Comparison of ENCODE assay signal across 7 mouse cellular contexts in genomic region chrX:158923081-158923561, GRCm38 (mm10).
A peak's percentile ranks its signal among the peaks of the same experiment; 100 is the strongest.
DNase-seq lines count a peak whose midpoint lies in the region; ATAC-seq and TF ChIP-seq lines count a peak whose summit lies in the region.

No protein-coding gene starts in this region.

- H3K27ac ChIP-seq in lung, embryonic 16.5 days (ENCODE audit: low read length) = no peak overlapping the region
- no peak overlapping the region for H3K27ac ChIP-seq in embryonic facial prominence, embryonic 13.5 days
- H3K27ac ChIP-seq in hindbrain, postnatal 0 days = no peak overlapping the region
- no peak overlapping the region for H3K27ac ChIP-seq in limb, embryonic 14.5 days (replicated peaks; ENCODE audit: low read depth, low read length)

- H3K4me1 ChIP-seq in lung, embryonic 16.5 days (replicated peaks; ENCODE audit: control insufficient read depth, insufficient read depth, low read length) = no peaks in the 10 kb centered on the region
- no peaks in the 10 kb centered on the region for H3K4me1 ChIP-seq in lung, adult 2 months (ENCODE audit: control insufficient read depth, insufficient read depth, low read length)
- H3K4me1 ChIP-seq in embryonic facial prominence, embryonic 13.5 days = no peaks in the 10 kb centered on the region; the same call in 1 of the 2 replicates
- H3K4me1 ChIP-seq in hindbrain, postnatal 0 days (ENCODE audit: insufficient read depth, low read length) = no peaks in the 10 kb centered on the region
- no peaks in the 10 kb centered on the region for H3K4me1 ChIP-seq in limb, embryonic 14.5 days (ENCODE audit: control insufficient read depth, insufficient read depth, low read length)

- peak overlapping the region; percentile 35 for H3K4me2 ChIP-seq in lung, embryonic 16.5 days (ENCODE audit: low read depth, low read length)
- peak overlapping the region; percentile 51 for H3K4me2 ChIP-seq in embryonic facial prominence, embryonic 13.5 days
- peak overlapping the region; percentile 48 for H3K4me2 ChIP-seq in hindbrain, postnatal 0 days (ENCODE audit: low read depth, low read length)
- H3K4me2 ChIP-seq in limb, embryonic 14.5 days (replicated peaks; ENCODE audit: low read depth, low read length, severe bottlenecking) = peak overlapping the region; percentile 35

- no peak for ATAC-seq in lung, embryonic 16.5 days (ENCODE audit: low read depth)
- ATAC-seq in embryonic facial prominence, embryonic 13.5 days (ENCODE audit: insufficient number of reproducible peaks, insufficient read depth, low FRiP score, low TSS enrichment, low read depth) = no peak
- ATAC-seq in hindbrain, postnatal 0 days = peak; percentile 55
- ATAC-seq in limb, embryonic 14.5 days (ENCODE audit: low FRiP score, low read depth) = no peak

- no peak for TF ChIP-seq CTCF in lung, adult 2 months (IDR thresholded peaks at IDR 0.05; ENCODE audit: insufficient read depth, low read length)
- TF ChIP-seq CTCF in hindbrain, postnatal 0 days (IDR thresholded peaks at IDR 0.05; ENCODE audit: low read depth) = no peak

- H3K27me3 ChIP-seq in lung, embryonic 16.5 days (ENCODE audit: control insufficient read depth, insufficient read depth, low read depth, low read length) = no peaks in the 10 kb centered on the region
- H3K27me3 ChIP-seq in embryonic facial prominence, embryonic 13.5 days = peaks cover 25% of the 10 kb centered on the region
- no peaks in the 10 kb centered on the region for H3K27me3 ChIP-seq in hindbrain, postnatal 0 days (ENCODE audit: insufficient read depth, low read length)
- H3K27me3 ChIP-seq in limb, embryonic 14.5 days (ENCODE audit: control insufficient read depth, insufficient read depth, low read length) = no peaks in the 10 kb centered on the region

- H3K9ac ChIP-seq in lung, embryonic 16.5 days (ENCODE audit: low read length) = no peak overlapping the region
- H3K9ac ChIP-seq in embryonic facial prominence, embryonic 13.5 days = no peak overlapping the region
- H3K9ac ChIP-seq in hindbrain, postnatal 0 days (replicated peaks; ENCODE audit: low read length) = no peak overlapping the region
- no peak overlapping the region for H3K9ac ChIP-seq in limb, embryonic 14.5 days (ENCODE audit: low read depth, low read length, severe bottlenecking)

- no peaks in the 10 kb centered on the region for H3K36me3 ChIP-seq in lung, embryonic 16.5 days (ENCODE audit: control insufficient read depth, insufficient read depth, low read length)
- no peaks in the 10 kb centered on the region for H3K36me3 ChIP-seq in embryonic facial prominence, embryonic 13.5 days
- no peaks in the 10 kb centered on the region for H3K36me3 ChIP-seq in hindbrain, postnatal 0 days (ENCODE audit: insufficient read depth, low read length)
- no peaks in the 10 kb centered on the region for H3K36me3 ChIP-seq in limb, embryonic 14.5 days (ENCODE audit: control insufficient read depth, insufficient read depth, low read length)

- H3K4me3 ChIP-seq in lung, embryonic 16.5 days (ENCODE audit: low read length) = no peak overlapping the region
- no peak overlapping the region for H3K4me3 ChIP-seq in lung, adult 2 months (replicated peaks; ENCODE audit: extremely low read depth, low read depth, low read length)
- peak overlapping the region; percentile 16; the same call in 1 of the 2 replicates for H3K4me3 ChIP-seq in embryonic facial prominence, embryonic 13.5 days
- H3K4me3 ChIP-seq in hindbrain, postnatal 0 days (ENCODE audit: low read length) = peak overlapping the region; percentile 16
- 0 out of 2 replicates have a peak overlapping the region, but pooled peaks have one; percentile 5 for H3K4me3 ChIP-seq in limb, embryonic 14.5 days (replicated peaks; ENCODE audit: low read length)

- no peak for DNase-seq in lung, adult 2 months
- DNase-seq in hindbrain, postnatal 0 days (ENCODE audit: low spot score) = peak; percentile 34
- no peak for DNase-seq in limb, embryonic 14.5 days (ENCODE audit: low spot score)
- peak; percentile 17 for DNase-seq in right cerebral cortex, postnatal 4 days
- no peak for DNase-seq in lung, postnatal 4 days

- H3K9me3 ChIP-seq in lung, embryonic 16.5 days (ENCODE audit: control insufficient read depth, low read length) = no peaks in the 10 kb centered on the region
- no peaks in the 10 kb centered on the region for H3K9me3 ChIP-seq in embryonic facial prominence, embryonic 13.5 days
- no peaks in the 10 kb centered on the region for H3K9me3 ChIP-seq in hindbrain, postnatal 0 days (ENCODE audit: low read length)
- H3K9me3 ChIP-seq in limb, embryonic 14.5 days (ENCODE audit: control insufficient read depth, low read length) = no peaks in the 10 kb centered on the region

- 19% methylated on average over 14 of the region's 14 CpGs for WGBS in lung, embryonic 16.5 days
- 30% methylated on average over 14 of the region's 14 CpGs for WGBS in lung, adult 2 months
- WGBS in embryonic facial prominence, embryonic 13.5 days = 27% methylated on average over 14 of the region's 14 CpGs
- 29% methylated on average over 14 of the region's 14 CpGs for WGBS in hindbrain, postnatal 0 days
- WGBS in limb, embryonic 14.5 days = 26% methylated on average over 14 of the region's 14 CpGs

- no peak for TF ChIP-seq POLR2A in lung, adult 2 months (IDR thresholded peaks at IDR 0.05; ENCODE audit: borderline replicate concordance, extremely low read depth, low read depth, low read length)
- TF ChIP-seq POLR2A in limb, embryonic 14.5 days (IDR thresholded peaks at IDR 0.05; ENCODE audit: borderline replicate concordance, extremely low read depth, insufficient read depth, insufficient read length) = no peak

Comparison
In these comparisons a context has a peak if more than half of its experiments do, and no peak if none do; other contexts are left out.
1. H3K4me3 ChIP-seq: peak in embryonic facial prominence, embryonic 13.5 days (single experiment), hindbrain, postnatal 0 days (single experiment) and limb, embryonic 14.5 days (single experiment); none in lung, embryonic 16.5 days (single experiment) and lung, adult 2 months (single experiment).
2. DNase-seq: peak in hindbrain, postnatal 0 days (single experiment) and right cerebral cortex, postnatal 4 days (single experiment); none in lung, adult 2 months (single experiment), limb, embryonic 14.5 days (single experiment) and lung, postnatal 4 days (0 of 2).
3. Peak in every context shown above with its lines, with median percentiles within 50 percentile points of each other: H3K4me2 ChIP-seq.